Mouse (Mus musculus) brain, adult 2 months (tissue): ENCODE measurements around the gene Mdga1.
"Not testable (repeated sequence)": the region's sequence is repeated elsewhere in the genome, so short reads cannot be mapped to it uniquely, and the experiment has no call there.

ENCODE experiments used
- DNase-seq: peaks from one replicate; pipeline ENCODE4 v3.0.0; 2011; ENCODE audit warnings: low read depth, low spot score

Mdga1 gene

DNA sequence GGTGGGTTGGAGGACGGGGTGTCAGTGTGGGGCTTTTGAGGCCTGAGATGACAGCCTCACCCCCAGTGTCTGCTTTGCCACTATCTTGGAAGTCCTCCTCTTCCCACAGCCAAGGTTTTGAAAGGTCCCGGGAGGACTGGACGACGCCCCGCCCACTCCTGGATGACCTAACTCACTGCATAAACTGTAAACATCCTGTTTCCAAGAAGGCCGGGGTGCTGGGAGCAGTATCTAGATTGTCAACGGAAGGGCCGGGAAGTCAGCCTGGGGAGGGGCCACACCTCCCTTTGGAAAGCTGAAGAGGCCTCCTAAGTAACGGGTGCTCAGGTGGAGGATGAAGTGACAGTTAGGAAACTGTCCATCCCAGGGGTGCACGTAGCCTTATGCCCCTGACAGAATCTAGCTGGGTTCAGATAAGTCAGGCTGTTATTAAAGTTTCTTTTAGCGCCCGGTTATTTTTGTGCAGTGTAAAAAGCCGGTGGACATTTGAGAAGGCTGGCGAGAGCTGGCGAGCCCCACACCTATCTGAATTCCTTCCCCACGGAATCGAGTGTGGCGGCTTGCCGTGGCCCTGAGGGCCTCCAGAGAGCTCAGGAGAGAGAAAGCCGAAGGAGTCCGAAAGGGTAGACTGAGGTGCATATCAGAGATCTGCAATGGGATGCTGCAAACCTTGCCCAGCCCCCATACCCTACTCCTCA lies 170.3 kb downstream of the Mdga1 start:
- no peak for DNase-seq

DNA sequence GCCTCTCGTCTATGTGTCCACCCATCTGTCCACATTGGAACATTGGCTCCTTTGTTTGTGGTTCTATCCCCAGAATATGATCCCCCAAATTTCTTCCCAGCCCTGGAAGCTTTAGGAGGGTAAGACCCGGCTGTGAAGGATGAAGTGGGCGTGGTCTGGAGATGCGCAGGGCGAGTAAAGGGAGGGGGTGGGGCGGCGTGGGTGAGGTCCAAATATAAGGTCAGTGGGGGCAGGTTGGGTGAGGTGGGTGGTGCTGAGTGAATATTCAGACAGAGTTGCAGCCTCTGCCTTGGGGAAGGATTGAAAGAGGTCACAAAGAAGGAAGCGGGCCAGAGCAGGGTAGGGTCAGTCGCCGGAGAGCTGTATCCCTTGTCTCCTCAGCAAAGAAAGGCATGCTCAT lies 171.7 kb downstream of the Mdga1 start:
- DNase-seq, result no peak

DNA sequence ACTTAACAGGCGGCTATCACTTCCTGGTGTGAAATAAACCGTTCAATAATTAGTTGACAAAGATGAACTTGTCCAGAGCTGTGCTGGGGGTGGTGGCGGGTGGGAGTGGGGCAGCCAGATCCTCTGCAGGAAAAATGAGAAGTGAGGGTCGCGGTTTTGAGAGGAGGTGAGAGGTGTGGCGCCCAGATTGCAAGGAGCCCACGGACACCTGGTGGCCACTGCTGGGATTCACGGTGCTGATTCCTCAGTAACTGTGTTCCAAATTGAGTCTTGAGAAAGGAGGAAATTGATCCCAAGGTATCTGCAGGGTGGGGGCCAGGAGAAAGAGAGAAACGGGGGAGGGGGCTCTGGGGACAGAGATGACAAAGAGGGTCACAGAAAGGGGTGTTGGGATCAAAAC lies 173.1 kb downstream of the Mdga1 start:
- no peak for DNase-seq

DNA sequence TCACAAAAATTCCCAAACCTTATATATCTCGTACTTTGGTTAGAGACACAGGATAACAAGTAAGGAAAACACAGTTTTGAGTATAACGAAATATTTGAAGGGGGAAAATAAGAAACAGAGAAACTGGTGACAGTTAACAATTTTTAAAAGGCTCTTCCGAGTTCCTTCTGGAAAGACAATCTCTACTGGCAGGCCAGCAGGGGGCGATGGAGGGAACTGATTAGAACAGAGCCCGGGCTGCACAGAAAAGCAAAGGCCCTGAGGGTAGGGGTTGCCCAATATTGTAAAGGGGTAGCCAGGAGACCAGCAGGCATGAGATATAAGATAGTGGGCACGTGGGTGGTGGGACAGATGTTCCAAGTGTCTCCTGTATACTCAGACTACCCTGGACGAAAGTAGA lies 173.8 kb downstream of the Mdga1 start:
- DNase-seq, result peak; percentile 79

DNA sequence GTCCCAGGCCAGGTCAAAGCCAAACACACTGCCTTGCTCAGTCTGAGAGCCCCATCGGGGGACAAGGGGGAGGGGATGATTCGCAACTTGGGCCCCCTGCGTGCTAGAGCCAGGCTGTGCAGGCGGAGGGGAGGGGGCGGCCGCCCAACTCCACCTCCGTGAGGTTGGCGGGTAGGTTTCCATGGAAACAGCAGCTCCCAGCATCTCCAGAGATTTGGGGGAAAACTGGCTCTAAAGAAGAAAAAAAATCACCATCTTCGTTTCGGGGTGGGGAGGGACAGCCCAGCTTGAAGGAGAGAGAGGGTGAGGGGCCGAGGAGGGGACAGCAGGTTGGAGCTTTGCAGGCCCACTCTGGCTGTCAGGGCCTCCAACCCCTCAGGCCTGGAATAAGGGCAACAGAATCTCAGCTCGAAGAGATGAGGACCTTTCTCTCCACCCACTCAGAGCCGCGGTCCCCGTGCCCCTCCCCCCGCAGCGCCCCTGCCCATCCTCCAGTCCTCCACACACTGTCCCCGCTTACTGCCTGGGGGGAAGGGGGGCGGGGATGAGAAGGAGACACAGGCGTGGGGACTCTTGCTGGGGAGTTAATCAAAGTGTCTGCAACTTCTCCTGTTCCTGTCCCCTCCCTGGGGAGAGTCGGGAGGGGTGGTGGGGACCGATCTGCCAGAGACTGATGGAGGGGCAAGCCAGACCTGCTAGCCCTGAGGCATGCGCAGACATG lies 174.7 kb downstream of the Mdga1 start:
- DNase-seq, result peak; percentile 77

DNA sequence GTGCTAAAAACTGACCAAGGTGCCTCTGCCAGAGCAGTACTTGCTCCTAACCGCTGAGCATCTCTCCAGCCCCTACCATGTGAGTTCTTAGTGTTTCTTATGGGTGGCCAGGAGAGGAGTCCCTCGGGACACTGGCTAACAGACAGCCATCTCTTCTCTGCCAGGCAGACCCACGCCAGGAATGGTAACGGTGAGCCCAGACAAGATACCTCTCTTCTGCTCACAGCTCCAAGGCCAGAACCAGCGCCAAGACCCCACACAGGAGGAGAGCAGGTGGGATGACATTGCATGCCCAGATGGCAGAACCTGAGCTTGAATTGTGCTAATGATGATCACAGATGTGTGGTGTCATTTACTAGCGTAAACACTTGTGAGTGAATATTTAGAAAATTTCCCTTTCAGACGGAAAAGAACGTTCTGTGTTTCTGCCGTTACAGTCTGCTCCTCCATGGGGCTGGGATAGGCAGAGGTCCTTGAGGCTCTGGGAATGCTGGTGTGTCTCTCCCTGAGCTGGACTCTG lies 178.3 kb downstream of the Mdga1 start:
- no peak for DNase-seq

DNA sequence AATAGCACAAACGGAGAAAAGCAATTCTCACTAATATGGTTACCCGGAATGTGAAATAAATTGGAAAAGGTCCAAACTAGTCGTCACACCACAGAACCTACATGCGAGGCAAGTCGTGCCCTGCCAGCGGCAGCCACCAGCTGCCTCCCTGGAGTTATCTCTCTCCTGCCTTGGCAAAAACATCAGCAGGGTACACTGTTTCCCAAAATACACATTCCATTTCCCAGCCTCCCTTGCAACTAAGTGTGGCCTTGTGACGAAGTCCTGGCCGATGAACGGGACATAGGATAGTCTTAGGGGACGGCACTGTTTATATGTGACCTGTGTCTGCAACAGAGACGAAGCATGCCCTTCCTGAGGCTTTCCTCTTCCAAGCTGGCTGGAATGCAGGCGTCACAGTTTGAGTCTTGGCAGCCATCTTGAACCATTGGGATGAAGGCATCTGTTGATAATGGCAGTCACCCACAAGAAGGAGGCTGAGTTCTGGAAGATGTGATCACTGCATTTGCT lies 179.6 kb downstream of the Mdga1 start:
- peak; percentile 73 for DNase-seq

DNA sequence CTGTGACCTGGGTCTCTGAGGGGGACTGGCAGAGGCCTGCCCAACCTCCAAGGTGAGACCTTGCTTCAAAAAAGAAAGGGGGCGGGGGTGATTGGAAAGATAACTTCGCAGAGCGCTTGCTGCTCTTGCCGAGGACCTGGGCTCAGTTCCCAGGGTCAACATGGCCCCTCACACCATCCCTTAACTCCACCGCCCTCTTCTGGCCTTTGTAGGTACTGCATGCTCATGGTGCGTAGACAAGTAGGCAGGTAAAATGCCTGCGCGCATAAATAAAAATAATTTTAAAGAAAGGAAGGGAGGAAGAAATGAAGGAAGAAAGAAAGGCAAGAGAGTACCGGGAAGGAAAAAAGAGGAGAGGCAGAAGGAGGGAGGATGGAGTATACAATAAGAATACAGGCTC lies 180.2 kb downstream of the Mdga1 start:
- no peak for DNase-seq

DNA sequence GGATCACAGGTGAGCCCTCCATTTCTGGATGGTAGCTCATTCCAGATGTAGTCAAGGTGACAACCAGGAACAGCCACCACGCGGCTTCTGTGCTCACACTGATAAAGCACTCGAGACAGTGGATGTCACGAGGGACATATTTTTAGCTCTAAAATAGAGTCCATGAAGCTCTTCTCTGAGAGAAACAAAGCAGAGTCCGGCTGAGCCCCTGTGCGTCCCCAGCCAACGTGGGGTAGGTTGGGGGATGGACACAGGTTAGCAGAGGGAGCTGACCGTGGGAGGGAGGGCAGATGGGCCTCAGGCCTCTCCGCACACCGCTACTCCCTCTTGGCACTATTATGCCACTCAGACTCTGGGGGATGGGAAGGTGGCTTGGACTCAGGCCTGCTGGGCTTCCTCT lies 181.3 kb downstream of the Mdga1 start:
- no peak for DNase-seq

DNA sequence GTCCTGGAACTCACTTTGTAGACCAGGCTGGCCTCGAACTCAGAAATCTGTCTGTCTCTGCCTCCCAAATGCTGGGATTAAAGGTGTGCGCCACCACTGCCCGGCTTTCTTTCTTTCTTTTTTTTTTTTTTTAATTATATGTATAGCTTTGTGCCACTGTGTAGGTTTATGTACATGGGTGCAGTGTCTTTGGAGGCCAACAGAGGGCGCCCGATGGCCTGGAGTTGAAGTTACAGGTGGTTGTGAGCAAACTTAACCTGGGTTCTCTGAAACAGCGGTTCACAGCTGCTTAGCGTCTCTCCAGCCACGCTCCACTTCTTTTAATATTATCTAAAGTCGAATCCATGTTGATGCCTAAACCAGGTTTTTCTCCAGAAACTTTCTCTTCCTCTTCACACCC lies 185.1 kb downstream of the Mdga1 start:
- DNase-seq, result no peak

DNA sequence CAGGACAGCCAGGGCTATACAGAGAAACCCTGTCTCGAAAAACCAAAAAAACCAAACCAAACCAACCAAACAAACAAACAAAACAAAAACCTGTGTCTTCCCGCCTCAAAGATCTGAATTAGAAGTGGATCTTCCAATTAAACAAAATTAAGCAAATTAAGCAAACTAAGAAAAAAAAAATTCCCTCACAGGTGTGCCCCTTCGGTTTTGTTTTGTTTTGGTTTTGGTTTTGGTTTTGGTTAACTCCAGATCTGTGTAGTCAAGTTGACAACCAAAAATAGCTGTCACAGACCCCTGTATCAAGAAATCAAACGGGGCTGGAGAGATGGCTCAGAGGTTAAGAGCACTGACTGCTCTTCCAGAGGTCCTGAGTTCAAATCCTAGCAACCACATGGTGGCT lies 188.4 kb downstream of the Mdga1 start:
- DNase-seq, result not testable (repeated sequence)

DNA sequence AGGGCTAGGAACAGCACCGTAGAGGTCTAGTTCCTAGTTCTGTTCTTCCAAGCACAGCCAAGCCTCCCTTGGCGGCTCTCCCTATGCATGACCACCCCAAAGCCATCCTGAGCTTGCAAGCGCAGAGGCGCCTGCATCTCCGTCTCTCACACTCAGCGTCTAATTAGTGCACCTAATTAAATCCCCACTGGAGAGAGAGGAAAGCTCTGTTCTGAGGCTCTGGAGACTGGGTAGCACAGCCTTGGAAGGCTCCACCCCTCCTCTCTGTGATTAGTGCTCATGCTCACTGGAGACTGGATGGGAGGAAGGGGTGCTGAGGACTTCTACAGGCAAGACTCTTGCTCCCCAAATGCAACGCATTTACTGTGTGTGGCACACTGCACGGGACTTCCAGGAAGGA lies 191.9 kb downstream of the Mdga1 start:
- no peak for DNase-seq
